Mouse (Mus musculus): ENCODE results near the gene Fbxw7.

DNA sequence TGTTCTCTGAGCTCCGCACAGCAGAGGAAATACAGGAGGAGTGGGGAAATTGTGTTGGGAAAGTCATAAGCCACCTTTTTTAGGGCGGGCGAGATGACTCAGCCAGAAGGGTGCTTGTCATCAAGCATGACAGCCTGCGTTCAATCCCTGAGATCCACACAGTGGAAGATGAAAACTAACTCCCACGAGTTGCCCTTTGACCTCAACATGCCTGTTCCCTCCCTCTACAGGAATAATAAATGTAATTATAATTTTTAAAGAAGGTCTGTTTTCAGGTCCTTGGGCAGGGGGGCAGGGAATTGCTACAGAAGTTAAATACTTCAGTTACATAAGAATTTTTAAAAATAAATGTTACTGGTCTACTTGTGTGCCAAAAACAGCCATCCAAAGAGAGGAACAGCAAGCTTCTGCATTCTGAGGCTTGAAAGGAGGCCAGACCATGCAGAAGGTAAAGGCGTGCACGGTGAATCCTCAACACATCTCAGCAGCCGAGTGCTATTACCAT, 170.1 kb downstream of the Fbxw7 start:
- no peak for TF ChIP-seq POLR2A (IDR thresholded peaks at IDR 0.05; ENCODE audit: insufficient read depth, low read depth, low read length)
- no peak for TF ChIP-seq CTCF (IDR thresholded peaks at IDR 0.05; ENCODE audit: insufficient read depth, low read depth, low read length)

Data from olfactory bulb, adult 2 months (tissue).